In genomic region chr8:79612965-79613364, GRCm38 (mm10) we compare ENCODE assay signal across 11 mouse cellular contexts. TPM values are rescaled to one million over a fixed set of nuclear protein-coding genes. Genes with fewer than 3 reads are reported as not detected.
A peak's percentile ranks its signal among the peaks of the same experiment; 100 is the strongest.
DNase-seq lines count a peak whose midpoint lies in the region; ATAC-seq and TF ChIP-seq lines count a peak whose summit lies in the region.
"Had no signal": no experiment of that assay in that cellular context is flagged by ENCODE, and none has a peak within 500 bp of the region (broad histone marks: within the 10 kb centered on the region; RNA-seq: fewer than 3 reads in every experiment).

No protein-coding gene starts in this region.

- ATAC-seq in limb, embryonic 14.5 days (ENCODE audit: low FRiP score, low read depth) = peak; percentile 50
- ATAC-seq in forebrain, embryonic 13.5 days = no peak

- H3K4me2 ChIP-seq in limb, embryonic 14.5 days (replicated peaks; ENCODE audit: low read depth, low read length, severe bottlenecking) = no peak overlapping the region
- no peak overlapping the region for H3K4me2 ChIP-seq in forebrain, embryonic 13.5 days

- no peak overlapping the region for H3K27ac ChIP-seq in bone marrow, adult 2 months (ENCODE audit: control insufficient read depth, insufficient read depth, low read depth, low read length, poor library complexity)
- no peak overlapping the region for H3K27ac ChIP-seq in limb, embryonic 14.5 days (replicated peaks; ENCODE audit: low read depth, low read length)
- no peak overlapping the region for H3K27ac ChIP-seq in forebrain, embryonic 13.5 days

- no peaks in the 10 kb centered on the region for H3K36me3 ChIP-seq in limb, embryonic 14.5 days (ENCODE audit: control insufficient read depth, insufficient read depth, low read length)
- no peaks in the 10 kb centered on the region for H3K36me3 ChIP-seq in splenic B cell, adult 2 months (ENCODE audit: control insufficient read depth, insufficient read depth, low read length, poor library complexity, severe bottlenecking)
- H3K36me3 ChIP-seq in forebrain, embryonic 13.5 days (ENCODE audit: poor library complexity, severe bottlenecking) = no peaks in the 10 kb centered on the region

- peaks cover 3% of the 10 kb centered on the region for H3K4me1 ChIP-seq in bone marrow, adult 2 months (ENCODE audit: control insufficient read depth, insufficient read depth, low read length)
- no peaks in the 10 kb centered on the region for H3K4me1 ChIP-seq in limb, embryonic 14.5 days (ENCODE audit: control insufficient read depth, insufficient read depth, low read length)
- H3K4me1 ChIP-seq in forebrain, embryonic 13.5 days = no peaks in the 10 kb centered on the region

- H3K9me3 ChIP-seq in limb, embryonic 14.5 days (ENCODE audit: control insufficient read depth, low read length) = no peaks in the 10 kb centered on the region
- H3K9me3 ChIP-seq in forebrain, embryonic 13.5 days (replicated peaks) = no peaks in the 10 kb centered on the region

- 0 out of 2 replicates have a peak, but pooled peaks have one; percentile 3 for TF ChIP-seq CTCF in bone marrow, adult 2 months (IDR thresholded peaks at IDR 0.05; ENCODE audit: control insufficient read depth, insufficient read depth, low read length)

- TF ChIP-seq POLR2A in bone marrow, adult 2 months (IDR thresholded peaks at IDR 0.05; ENCODE audit: borderline replicate concordance, control insufficient read depth, low read depth, low read length) = no peak
- TF ChIP-seq POLR2A in limb, embryonic 14.5 days (IDR thresholded peaks at IDR 0.05; ENCODE audit: borderline replicate concordance, extremely low read depth, insufficient read depth, insufficient read length) = no peak

- no peak overlapping the region for H3K9ac ChIP-seq in limb, embryonic 14.5 days (ENCODE audit: low read depth, low read length, severe bottlenecking)
- no peak overlapping the region for H3K9ac ChIP-seq in forebrain, embryonic 13.5 days
- H3K9ac ChIP-seq: forebrain, postnatal 0 days had no signal

- H3K27me3 ChIP-seq in limb, embryonic 14.5 days (ENCODE audit: control insufficient read depth, insufficient read depth, low read length) = no peaks in the 10 kb centered on the region
- no peaks in the 10 kb centered on the region for H3K27me3 ChIP-seq in splenic B cell, adult 2 months (ENCODE audit: control insufficient read depth, insufficient read depth, low read length, poor library complexity, severe bottlenecking)
- no peaks in the 10 kb centered on the region for H3K27me3 ChIP-seq in forebrain, embryonic 13.5 days

- WGBS in bone marrow, adult 2 months = 0% methylated on average over 5 of the region's 5 CpGs
- WGBS in limb, embryonic 14.5 days = 63% methylated on average over 5 of the region's 5 CpGs
- 69% methylated on average over 5 of the region's 5 CpGs for WGBS in forebrain, embryonic 13.5 days

- peak; percentile 7 for DNase-seq in left cerebral cortex, adult 11 months (ENCODE audit: low spot score)
- no peak for DNase-seq in left cerebral cortex, adult 18-20 months (ENCODE audit: low spot score in 2 of 2)
- DNase-seq in limb, embryonic 14.5 days (ENCODE audit: low spot score) = peak; percentile 42
- peak; percentile 81 for DNase-seq in splenic B cell, adult 2 months (ENCODE audit: low read depth, low spot score)
- DNase-seq in right cerebral cortex, postnatal 10 days (ENCODE audit: low spot score in 2 of 2) = no peak
- no peak for DNase-seq in frontal cortex, postnatal 36 days (ENCODE audit: low spot score in 2 of 2)
- DNase-seq: cerebellum, adult 2 months; forebrain, postnatal 0 days; kidney, postnatal 14 days had no signal

- no peak overlapping the region for H3K4me3 ChIP-seq in bone marrow, adult 2 months (replicated peaks; ENCODE audit: control insufficient read depth, low read depth, low read length)
- no peak overlapping the region for H3K4me3 ChIP-seq in limb, embryonic 14.5 days (replicated peaks; ENCODE audit: low read length)
- no peak overlapping the region for H3K4me3 ChIP-seq in forebrain, embryonic 13.5 days

RNA-seq across cellular contexts. Expression of gene Otud4, which starts 26.5 kb away (rescaled TPM):
- total RNA-seq in left cerebral cortex, adult 18-20 months (2021) = 10 to 100 TPM; 38.2 to 40.8 TPM
- 15.0 and 27.5 TPM in 2 replicates for polyA plus RNA-seq in bone marrow, adult 2 months (2011; ENCODE audit: insufficient read depth, insufficient read length, low replicate concordance, missing spikeins)
- 26.2 and 29.1 TPM in 2 replicates for polyA plus RNA-seq in limb, embryonic 14.5 days (2012; rRNA removed)
- polyA plus RNA-seq in limb, embryonic 14.5 days (2014; fragmentation: Nextera tagmentation; extraction: Ambion mirVana) = 20.9 and 21.4 TPM in 2 replicates
- polyA plus RNA-seq in forebrain, embryonic 13.5 days (2015; fragmentation: Nextera tagmentation; extraction: Ambion mirVana) = 12.3 and 14.8 TPM in 2 replicates

Comparison
In these comparisons a context has a peak if more than half of its experiments do, and no peak if none do; other contexts are left out.
1. DNase-seq: peak in left cerebral cortex, adult 11 months (single experiment), limb, embryonic 14.5 days (single experiment) and splenic B cell, adult 2 months (single experiment); none in left cerebral cortex, adult 18-20 months (0 of 2), right cerebral cortex, postnatal 10 days (0 of 2) and frontal cortex, postnatal 36 days (0 of 2).